Mouse (Mus musculus): Measurements from ENCODE around the gene Cdc6.

DNA sequence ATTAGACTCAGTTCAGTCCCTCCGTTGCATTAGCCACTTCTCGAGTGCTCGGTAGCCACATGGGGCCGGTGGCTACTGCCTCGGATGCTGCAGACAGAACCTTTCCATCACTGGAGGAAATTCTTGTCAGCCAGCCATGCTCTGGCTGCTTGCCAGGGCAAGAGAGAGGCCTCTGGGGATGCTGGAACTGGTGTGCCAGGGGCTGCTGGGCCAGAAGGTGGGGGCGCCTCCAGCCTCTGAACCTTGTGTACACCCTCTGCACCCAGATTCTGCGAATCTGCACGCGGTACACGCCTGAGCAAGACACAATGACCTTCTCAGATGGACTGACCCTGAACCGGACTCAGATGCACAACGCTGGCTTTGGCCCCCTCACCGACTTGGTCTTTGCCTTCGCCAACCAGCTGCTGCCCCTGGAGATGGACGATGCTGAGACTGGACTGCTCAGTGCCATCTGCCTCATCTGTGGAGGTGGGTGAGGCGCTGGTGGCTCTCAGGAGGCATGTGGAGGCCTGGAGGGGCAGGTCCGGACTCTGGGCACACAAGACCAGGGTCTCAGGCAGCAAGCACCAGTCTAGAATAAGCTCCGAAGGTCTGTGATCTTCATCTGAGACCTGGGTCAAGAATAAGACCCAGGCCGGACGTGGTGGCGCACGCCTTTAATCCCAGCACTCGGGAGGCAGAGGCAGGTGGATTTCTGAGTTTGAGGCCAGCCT is 63.9 kb downstream of the Cdc6 start:
- no peak for TF ChIP-seq CTCF (IDR thresholded peaks at IDR 0.05)
- TF ChIP-seq POLR2A (IDR thresholded peaks at IDR 0.05; ENCODE audit: insufficient read depth, low read depth, low read length), result no peak

Data from heart, adult 2 months (tissue).